ENCODE assay signal across 17 mouse cellular contexts in the genomic region with DNA sequence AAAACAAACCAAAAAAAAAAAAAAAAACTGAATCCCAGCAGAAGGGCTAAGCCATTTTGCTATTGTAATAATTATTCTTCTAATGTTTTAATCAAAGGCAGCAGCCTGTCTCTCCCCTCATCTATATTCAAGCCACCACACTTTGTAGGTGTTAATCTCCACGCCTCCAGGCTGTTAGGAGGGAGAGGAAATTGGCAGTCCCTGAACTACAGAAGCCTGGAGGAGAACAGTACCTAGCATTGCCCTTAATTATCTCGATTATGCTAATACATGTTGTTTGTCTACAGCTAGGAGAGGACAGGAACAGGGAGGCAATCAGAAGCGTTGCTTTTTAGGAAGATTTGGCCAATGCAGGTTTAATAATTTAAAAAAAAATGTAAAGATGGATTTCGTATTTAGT.
DNase-seq lines count a peak whose midpoint lies in the region; ATAC-seq and TF ChIP-seq lines count a peak whose summit lies in the region.
"Had no signal": no experiment of that assay in that cellular context is flagged by ENCODE, and none has a peak within 500 bp of the region (broad histone marks: within the 10 kb centered on the region; RNA-seq: fewer than 3 reads in every experiment).

No protein-coding gene starts in this region.

- no peaks in the 10 kb centered on the region for H3K27me3 ChIP-seq in forebrain, embryonic 11.5 days (ENCODE audit: control insufficient read depth, insufficient read depth, low read length)
- H3K27me3 ChIP-seq in forebrain, embryonic 10.5 days (ENCODE audit: poor library complexity, severe bottlenecking) = no peaks in the 10 kb centered on the region
- no peaks in the 10 kb centered on the region for H3K27me3 ChIP-seq in hindbrain, embryonic 13.5 days
- H3K27me3 ChIP-seq in midbrain, embryonic 14.5 days (ENCODE audit: control insufficient read depth, insufficient read depth, low read length) = no peaks in the 10 kb centered on the region
- H3K27me3 ChIP-seq: heart, embryonic 12.5 days had no signal

- no peak overlapping the region for H3K4me2 ChIP-seq in forebrain, embryonic 11.5 days (ENCODE audit: low read depth, low read length, severe bottlenecking)
- H3K4me2 ChIP-seq in hindbrain, embryonic 13.5 days = no peak overlapping the region
- peak overlapping the region; percentile 17; the same call in 1 of the 2 replicates for H3K4me2 ChIP-seq in midbrain, embryonic 14.5 days (ENCODE audit: low read length)
- H3K4me2 ChIP-seq: heart, embryonic 12.5 days had no signal

- no peak overlapping the region for H3K9ac ChIP-seq in forebrain, embryonic 11.5 days (ENCODE audit: low read length)
- no peak overlapping the region for H3K9ac ChIP-seq in hindbrain, embryonic 13.5 days
- no peak overlapping the region for H3K9ac ChIP-seq in midbrain, embryonic 14.5 days (replicated peaks; ENCODE audit: low read length)
- H3K9ac ChIP-seq: heart, embryonic 12.5 days had no signal

- 36% methylated on average over 4 of the region's 4 CpGs for WGBS in forebrain, embryonic 11.5 days
- WGBS in forebrain, embryonic 10.5 days = 58% methylated on average over 4 of the region's 4 CpGs
- 44% methylated on average over 4 of the region's 4 CpGs for WGBS in hindbrain, embryonic 13.5 days
- WGBS in midbrain, embryonic 14.5 days = 20% methylated on average over 4 of the region's 4 CpGs

- peak; percentile 88 for ATAC-seq in forebrain, embryonic 11.5 days (replicated peaks; ENCODE audit: low FRiP score)
- ATAC-seq in hindbrain, embryonic 13.5 days (ENCODE audit: low FRiP score) = peak; percentile 63
- peak; percentile 88 for ATAC-seq in midbrain, embryonic 14.5 days (ENCODE audit: low FRiP score, low TSS enrichment)
- ATAC-seq in erythroblast, adult 5-6 weeks (replicated peaks; ENCODE audit: low FRiP score, poor library complexity, severe bottlenecking) = no peak
- ATAC-seq: CD4-positive, CD25-positive, alpha-beta regulatory T cell, adult 4 months; intestine, embryonic 16.5 days had no signal

- H3K27ac ChIP-seq in forebrain, embryonic 11.5 days (ENCODE audit: low read depth, low read length) = peak overlapping the region; percentile 31; the same call in 1 of the 2 replicates
- H3K27ac ChIP-seq in forebrain, embryonic 10.5 days = no peak overlapping the region
- H3K27ac ChIP-seq in hindbrain, embryonic 13.5 days = peak overlapping the region; percentile 55; the same call in 1 of the 2 replicates
- H3K27ac ChIP-seq in midbrain, embryonic 14.5 days (replicated peaks; ENCODE audit: low read depth, low read length) = peak overlapping the region; percentile 79

- H3K36me3 ChIP-seq in forebrain, embryonic 11.5 days (ENCODE audit: control insufficient read depth, insufficient read depth, low read length) = no peaks in the 10 kb centered on the region
- H3K36me3 ChIP-seq in forebrain, embryonic 10.5 days (replicated peaks) = no peaks in the 10 kb centered on the region
- no peaks in the 10 kb centered on the region for H3K36me3 ChIP-seq in hindbrain, embryonic 13.5 days
- H3K36me3 ChIP-seq in midbrain, embryonic 14.5 days (ENCODE audit: control insufficient read depth, insufficient read depth, low read length) = no peaks in the 10 kb centered on the region
- H3K36me3 ChIP-seq: G1E; heart, embryonic 12.5 days had no signal

- TF ChIP-seq POLR2A in brain, embryonic 14.5 days (IDR thresholded peaks at IDR 0.05; ENCODE audit: borderline replicate concordance, extremely low read depth, insufficient read depth, insufficient read length, poor library complexity, severe bottlenecking) = no peak

- DNase-seq in forebrain, embryonic 11.5 days (ENCODE audit: low spot score) = peak; percentile 59
- no peak for DNase-seq in forebrain, embryonic 10.5 days (ENCODE audit: extremely low spot score, low spot score)
- DNase-seq in brain, embryonic 14.5 days (ENCODE audit: low read depth) = peak; percentile 96
- peak; percentile 83 for DNase-seq in midbrain, embryonic 14.5 days
- DNase-seq in gastrocnemius, postnatal 25 days = no peak
- no peak for DNase-seq in adipocyte (ENCODE audit: low spot score)
- DNase-seq: embryo, embryonic 11 days; heart, postnatal 4 days; lung, postnatal 10 days; thymus, postnatal 36 days had no signal

- no peak for TF ChIP-seq CTCF in brain, embryonic 14.5 days (IDR thresholded peaks at IDR 0.05; ENCODE audit: borderline replicate concordance, extremely low read depth, insufficient read depth, insufficient read length)

- no peaks in the 10 kb centered on the region for H3K9me3 ChIP-seq in forebrain, embryonic 11.5 days (ENCODE audit: control insufficient read depth, low read length)
- H3K9me3 ChIP-seq in forebrain, embryonic 10.5 days = no peaks in the 10 kb centered on the region
- no peaks in the 10 kb centered on the region for H3K9me3 ChIP-seq in hindbrain, embryonic 13.5 days
- no peaks in the 10 kb centered on the region for H3K9me3 ChIP-seq in midbrain, embryonic 14.5 days (ENCODE audit: control insufficient read depth, low read length)
- H3K9me3 ChIP-seq: G1E; heart, embryonic 12.5 days had no signal

- H3K4me1 ChIP-seq in forebrain, embryonic 11.5 days (replicated peaks; ENCODE audit: control insufficient read depth, insufficient read depth, low read length) = peaks cover 9% of the 10 kb centered on the region
- H3K4me1 ChIP-seq in forebrain, embryonic 10.5 days = peaks cover 45% of the 10 kb centered on the region
- H3K4me1 ChIP-seq in hindbrain, embryonic 13.5 days (replicated peaks) = peaks cover 34% of the 10 kb centered on the region
- H3K4me1 ChIP-seq in midbrain, embryonic 14.5 days (ENCODE audit: control insufficient read depth, insufficient read depth, low read length) = peaks cover 23% of the 10 kb centered on the region

- H3K4me3 ChIP-seq in forebrain, embryonic 11.5 days (ENCODE audit: low read depth, low read length) = no peak overlapping the region
- no peak overlapping the region for H3K4me3 ChIP-seq in forebrain, embryonic 10.5 days
- H3K4me3 ChIP-seq in hindbrain, embryonic 13.5 days = no peak overlapping the region
- no peak overlapping the region for H3K4me3 ChIP-seq in midbrain, embryonic 14.5 days (replicated peaks; ENCODE audit: low read depth, low read length)
- H3K4me3 ChIP-seq: heart, embryonic 12.5 days; myocyte had no signal

Comparison
In these comparisons a context has a peak if more than half of its experiments do, and no peak if none do; other contexts are left out.
1. DNase-seq: peak in forebrain, embryonic 11.5 days (single experiment), brain, embryonic 14.5 days (single experiment) and midbrain, embryonic 14.5 days (single experiment); none in forebrain, embryonic 10.5 days (single experiment), gastrocnemius, postnatal 25 days (single experiment) and adipocyte (single experiment).